Mouse (Mus musculus) inflammation-experienced regulatory T-cells, adult 16 weeks (primary cell): ENCODE results near the gene Ssxb2. TPM values are rescaled to one million over a fixed set of nuclear protein-coding genes. Genes with fewer than 3 reads are reported as not detected.

ENCODE experiments used
- polyA plus RNA-seq: library from polyadenylated mRNA; unstranded; fragments of 100-300 nt; shearing (Covaris generic); gene quantifications from one replicate; pipeline ENCODE4 v1.2.1, GENCODE M21; 2017

The Ssxb2 gene
- not detected for polyA plus RNA-seq

DNA sequence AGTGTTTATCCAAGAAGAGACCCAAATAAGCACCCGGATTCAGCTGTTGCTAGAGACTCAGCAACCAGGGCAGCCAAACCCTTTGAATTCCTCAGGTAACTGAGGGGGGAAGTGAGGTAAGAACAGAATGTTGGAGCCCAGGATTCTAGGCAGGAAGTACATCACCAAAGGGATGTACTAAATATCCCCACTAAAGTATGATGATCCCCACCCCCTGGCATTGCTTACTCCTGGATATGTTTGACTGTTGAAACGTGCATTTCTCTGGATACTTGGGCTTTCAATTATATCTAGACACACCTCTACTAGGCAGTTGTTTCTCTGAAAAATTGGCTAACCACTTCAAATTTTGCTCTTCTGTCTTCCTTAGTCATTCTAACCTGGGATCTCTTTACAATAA, at the start of gene Ssxb2:
Ssxb2 (minus strand) TSS at position 101 of the 400 bp plus-strand sequence.

DNA sequence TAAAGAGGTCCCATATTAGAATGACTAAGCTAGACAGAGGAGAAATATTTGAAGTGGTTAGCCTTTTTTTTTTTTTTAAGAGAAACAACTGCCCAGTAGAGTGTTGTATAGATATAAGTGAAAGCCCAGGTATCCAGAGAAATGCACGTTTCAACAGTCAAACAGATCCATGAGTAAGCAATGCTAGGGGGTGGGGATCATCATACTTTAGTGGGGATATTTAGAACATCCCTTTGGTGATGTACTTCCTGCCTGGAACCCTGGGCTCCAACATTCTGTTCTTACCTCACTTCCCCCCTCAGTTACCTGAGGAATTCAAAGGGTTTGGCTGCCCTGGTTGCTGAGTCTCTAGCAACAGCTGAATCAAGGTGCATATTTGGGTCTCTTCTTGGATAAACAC, 48.5 kb downstream of the Ssxb2 start, which contains the start of gene Ssxb1:
Ssxb1 (plus strand) TSS at position 301 of the 400 bp plus-strand sequence.

Other genes starting within 250 kb of the Ssxb2 start
- 25.7 TPM for gene Ftsj1, start 209.3 kb downstream of the Ssxb2 start, polyA plus RNA-seq
- gene Slc38a5, start 190.6 kb downstream of the Ssxb2 start, polyA plus RNA-seq: not detected
- gene Ssxb10, start 134.3 kb downstream of the Ssxb2 start, polyA plus RNA-seq: not detected
- gene Ssxb9, start 94.7 kb downstream of the Ssxb2 start, polyA plus RNA-seq: not detected
- gene Ssxb1, start 48.4 kb downstream of the Ssxb2 start, polyA plus RNA-seq: not detected
- gene Gm14459, start 63.2 kb upstream of the Ssxb2 start, polyA plus RNA-seq: not detected
- not detected for gene Ssxb6, start 86.5 kb upstream of the Ssxb2 start, polyA plus RNA-seq
- gene Ssxb3, start 130.1 kb upstream of the Ssxb2 start, polyA plus RNA-seq: not detected
- gene Ssxb8, start 229.1 kb upstream of the Ssxb2 start, polyA plus RNA-seq: not detected